Mouse (Mus musculus) bone marrow macrophage, adult 2 months (primary cell): ENCODE results near the gene Cend1.

Experiments
- CTCF ChIP-seq: IDR thresholded peaks from 2 replicates; pipeline ENCODE4 v1.5.1; 2012; ENCODE audit warnings: low read depth, mild to moderate bottlenecking, low read length, moderate library complexity
- POLR2A ChIP-seq: IDR thresholded peaks from 2 replicates; pipeline ENCODE4 v1.6.1; 2012; ENCODE audit warnings: mild to moderate bottlenecking, low read depth, low read length, borderline replicate concordance

GRCm38 (mm10) chr7:141476981-141477370 is 47.7 kb upstream of the Cend1 start:
- no peak for TF ChIP-seq CTCF
- TF ChIP-seq POLR2A: no peak
